Mouse (Mus musculus) megakaryocyte-erythroid progenitor cell, adult 5-6 weeks (primary cell): ENCODE measurements around the gene Rabepk. TPM values are rescaled to one million over a fixed set of nuclear protein-coding genes. Genes with fewer than 3 reads are reported as not detected.
"Not testable (repeated sequence)": the region's sequence is repeated elsewhere in the genome, so short reads cannot be mapped to it uniquely, and the experiment has no call there.

Experiments
- ATAC-seq: replicated peaks from 2 replicates; pipeline ENCODE4 v1.8.0; 2016; ENCODE audit warnings: mild to moderate bottlenecking, inconsistent platforms; ENCODE audit not compliant: severe bottlenecking, poor library complexity, low FRiP score, low TSS enrichment
- total RNA-seq, 2 experiments: library from RNA; stranded (forward) in 1 of 2; stranded (reverse) in 1 of 2; fragments of 200-1000, 215-1000 nt in 1 of 2; fragments of >200 nt in 1 of 2; fragmentation: Nextera tagmentation in 1 of 2; gene quantifications; 2 replicates each; pipeline ENCODE4 v1.2.3; 2014 to 2017

Rabepk gene
- 23.3 and 30.8 TPM in 2 replicates for total RNA-seq (2014; fragmentation: Nextera tagmentation)
- 46.9 and 53.8 TPM in 2 replicates for total RNA-seq (2017)

- ATAC-seq, result peak; percentile 73
Measured at GRCm38 (mm10) chr2:34799357-34800256, at the start of gene Rabepk. Rabepk (minus strand) TSS chr2:34799912.

DNA sequence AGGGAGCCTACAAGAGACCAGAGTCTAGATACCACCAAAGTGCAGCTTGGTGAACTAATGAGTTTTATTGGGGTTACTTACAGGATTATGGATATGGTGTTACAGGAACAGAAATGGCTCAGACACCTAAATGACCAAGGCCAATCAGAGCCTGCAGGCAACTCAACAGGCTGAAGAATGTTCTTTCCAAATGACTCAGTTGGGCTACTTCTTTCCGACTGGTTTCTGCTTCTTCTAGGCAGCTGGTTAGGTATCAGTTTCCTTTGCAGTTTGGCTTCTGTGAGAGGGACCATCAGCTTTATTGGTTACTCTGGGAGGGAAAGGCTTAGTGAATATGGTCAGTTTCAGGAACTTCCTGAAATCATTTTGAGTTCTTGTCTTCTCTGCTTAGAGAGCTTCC is 48.0 kb upstream of the Rabepk start:
- ATAC-seq, result no peak

GRCm38 (mm10) chr2:34843211-34843939 is 43.7 kb upstream of the Rabepk start:
- no peak for ATAC-seq

DNA sequence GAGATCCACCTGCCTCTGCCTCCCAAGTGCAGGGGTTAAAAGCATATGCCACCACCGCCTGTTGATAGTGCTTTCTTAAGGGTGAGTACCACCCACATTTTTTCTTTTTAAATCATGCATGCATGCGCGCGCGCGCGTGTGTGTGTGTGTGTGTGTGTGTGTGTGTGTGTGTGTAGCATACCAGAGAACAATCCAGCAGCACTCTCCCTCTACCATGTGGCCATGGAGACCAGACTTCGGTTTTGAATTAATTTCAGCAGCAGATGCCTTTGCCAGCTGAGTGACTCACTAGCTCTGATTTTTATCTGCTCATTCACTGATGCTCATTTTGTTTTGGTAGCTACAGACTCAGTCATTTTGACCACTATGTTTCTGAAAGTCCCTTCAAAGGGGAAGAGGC is 42.0 kb upstream of the Rabepk start:
- ATAC-seq, result no peak

DNA sequence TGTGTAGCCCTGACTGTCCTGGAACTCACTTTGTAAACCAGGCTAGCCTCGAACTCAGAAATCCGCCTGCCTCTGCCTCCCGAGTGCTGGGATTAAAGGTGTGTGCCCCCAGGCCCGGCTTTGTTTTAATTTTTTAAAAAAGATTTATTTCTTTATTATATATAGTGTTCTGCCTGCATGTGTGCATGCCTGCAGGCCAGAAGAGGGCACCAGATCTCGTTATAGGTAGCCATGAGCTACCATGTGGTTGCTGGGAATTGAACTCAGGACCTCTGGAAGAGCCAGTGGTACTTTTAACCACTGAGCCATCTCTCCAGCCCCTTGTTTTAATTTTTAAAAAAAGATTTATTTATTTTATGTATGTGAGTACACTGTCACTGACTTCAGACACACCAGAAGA is 40.4 kb upstream of the Rabepk start:
- not testable (repeated sequence) for ATAC-seq

DNA sequence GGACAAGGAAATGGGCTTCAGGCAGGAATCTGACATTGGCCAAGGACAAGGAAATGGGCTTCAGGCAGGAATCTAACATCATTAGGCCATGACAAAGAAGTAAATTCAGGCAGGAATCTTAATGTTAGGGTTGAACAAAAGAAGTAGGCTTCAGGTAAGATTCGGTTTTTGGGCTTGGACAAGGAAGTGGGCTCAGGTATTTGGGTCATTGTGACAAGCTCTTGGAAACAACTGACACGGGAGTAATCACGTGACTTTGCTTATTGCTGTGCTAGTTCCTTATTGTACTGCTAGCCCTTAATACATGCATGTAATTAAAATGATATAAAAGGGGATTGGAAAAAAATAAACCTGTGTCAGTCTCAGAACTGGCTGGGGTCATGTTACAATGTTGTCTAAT is 36.0 kb upstream of the Rabepk start:
- no peak for ATAC-seq

- ATAC-seq, result no peak
Measured at GRCm38 (mm10) chr2:34833624-34834023, 33.9 kb upstream of the Rabepk start.

DNA sequence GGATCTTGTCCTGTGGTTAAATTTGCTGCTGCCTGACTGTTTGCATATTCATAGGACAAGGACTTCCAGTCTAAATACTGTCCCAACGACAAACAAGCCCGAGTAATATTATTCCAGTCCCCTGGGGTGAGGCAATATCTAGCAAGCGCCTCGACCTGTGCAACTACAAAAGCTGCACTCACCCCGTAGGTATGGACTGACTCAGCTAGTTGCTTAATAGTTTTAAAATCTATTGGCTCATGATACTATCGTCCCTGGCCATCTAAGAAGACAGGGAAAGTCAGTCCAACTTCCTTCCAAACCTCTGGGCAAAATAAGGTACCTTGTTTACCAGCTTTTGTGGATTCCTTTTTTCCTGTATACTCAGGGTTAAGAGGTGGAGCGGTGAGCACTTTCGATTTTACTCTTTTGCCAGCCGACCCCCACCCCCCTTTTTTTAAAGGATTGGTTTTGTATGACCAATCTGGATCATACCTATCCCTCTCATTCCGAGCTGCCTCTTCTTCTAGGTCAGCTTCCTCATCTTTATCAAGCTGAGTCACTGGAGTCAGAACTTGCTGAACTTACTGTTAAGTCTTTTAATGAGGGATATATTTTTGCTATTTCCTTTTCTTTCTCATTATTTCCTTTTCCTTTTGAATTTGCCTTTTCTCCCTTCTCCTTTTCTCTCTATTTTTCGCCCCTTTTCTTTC is 33.2 kb upstream of the Rabepk start, which contains the start of gene Gm34653:
TSS of gene Gm34653 (plus strand) at position 242 of the 692 bp plus-strand sequence.
- ATAC-seq, result not testable (repeated sequence)

DNA sequence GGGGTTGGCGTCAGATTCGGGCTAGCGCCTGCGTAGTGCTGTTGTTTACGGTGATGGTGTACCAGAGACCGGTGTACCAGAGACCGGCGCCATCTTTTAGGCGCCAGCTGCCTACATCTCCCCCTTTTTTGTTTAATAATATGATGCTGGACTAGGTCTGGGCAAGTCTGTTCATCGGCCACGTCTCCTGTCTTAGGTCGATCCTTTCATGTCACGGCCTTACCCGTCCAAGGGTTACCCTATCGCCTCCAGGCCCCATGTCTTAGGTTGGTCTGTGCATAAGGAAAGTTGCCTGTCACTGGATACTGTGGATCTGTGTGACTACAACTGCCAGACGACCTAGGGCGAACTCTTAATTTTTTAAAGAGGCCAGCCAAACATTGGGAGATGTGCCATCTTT is 30.4 kb upstream of the Rabepk start:
- not testable (repeated sequence) for ATAC-seq

GRCm38 (mm10) chr2:34828026-34828425 is 28.3 kb upstream of the Rabepk start:
- ATAC-seq, result no peak

DNA sequence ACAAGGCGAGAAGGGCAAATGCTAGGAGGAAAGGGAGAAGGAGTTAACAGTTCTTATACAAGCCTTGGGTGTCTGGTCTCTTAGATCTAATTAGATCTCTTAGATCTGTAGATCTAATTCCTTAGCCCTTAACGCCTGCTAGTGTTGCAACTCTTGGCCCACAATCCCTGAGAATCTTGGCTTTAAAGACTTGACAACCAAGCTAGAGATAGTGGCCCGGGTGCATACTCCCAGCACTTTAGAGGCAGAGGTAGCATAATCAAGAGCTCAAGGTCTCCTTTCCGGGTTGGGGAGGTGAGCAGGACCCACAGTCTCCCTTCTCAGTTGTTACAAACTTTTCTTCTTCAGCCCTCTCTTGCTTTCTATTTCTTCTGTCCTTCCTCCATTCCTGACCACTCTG is 27.9 kb upstream of the Rabepk start:
- no peak for ATAC-seq

DNA sequence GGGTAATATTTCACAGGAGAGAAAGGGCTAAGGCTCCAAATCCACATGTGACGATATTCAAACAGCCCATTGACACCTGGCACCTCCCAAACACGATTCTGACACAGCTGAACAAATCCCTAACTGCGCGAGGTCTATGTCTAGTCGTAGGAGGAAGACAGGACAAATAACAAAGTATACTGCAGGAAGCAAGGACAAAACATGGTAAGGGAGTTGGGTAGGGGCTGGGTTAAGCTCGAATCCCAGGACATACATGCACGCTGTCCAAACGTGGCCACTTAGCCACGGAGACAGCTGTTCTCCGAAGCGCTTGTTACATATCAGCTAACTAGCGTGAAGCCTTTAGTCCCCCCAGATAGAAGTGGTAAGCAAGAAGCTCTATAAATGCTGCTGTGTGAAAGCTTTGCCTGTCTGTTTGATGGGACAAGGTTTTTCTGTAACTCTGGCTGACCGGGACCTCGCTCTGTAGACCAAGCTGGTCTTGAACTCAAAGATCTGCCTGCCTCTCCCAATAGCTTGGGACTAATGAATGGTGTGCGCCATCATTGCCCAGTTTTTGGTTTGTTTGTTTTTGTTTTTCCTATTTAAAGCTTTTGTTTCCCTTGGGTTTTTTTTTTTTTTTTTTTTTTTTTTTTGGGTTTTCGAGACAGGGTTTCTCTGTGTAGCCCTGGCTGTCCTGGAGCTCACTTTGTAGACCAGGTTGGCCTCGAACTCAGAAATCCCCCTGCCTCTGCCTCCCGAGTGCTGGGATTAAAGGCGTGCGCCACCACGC is 26.9 kb upstream of the Rabepk start:
- ATAC-seq, result peak; percentile 48

DNA sequence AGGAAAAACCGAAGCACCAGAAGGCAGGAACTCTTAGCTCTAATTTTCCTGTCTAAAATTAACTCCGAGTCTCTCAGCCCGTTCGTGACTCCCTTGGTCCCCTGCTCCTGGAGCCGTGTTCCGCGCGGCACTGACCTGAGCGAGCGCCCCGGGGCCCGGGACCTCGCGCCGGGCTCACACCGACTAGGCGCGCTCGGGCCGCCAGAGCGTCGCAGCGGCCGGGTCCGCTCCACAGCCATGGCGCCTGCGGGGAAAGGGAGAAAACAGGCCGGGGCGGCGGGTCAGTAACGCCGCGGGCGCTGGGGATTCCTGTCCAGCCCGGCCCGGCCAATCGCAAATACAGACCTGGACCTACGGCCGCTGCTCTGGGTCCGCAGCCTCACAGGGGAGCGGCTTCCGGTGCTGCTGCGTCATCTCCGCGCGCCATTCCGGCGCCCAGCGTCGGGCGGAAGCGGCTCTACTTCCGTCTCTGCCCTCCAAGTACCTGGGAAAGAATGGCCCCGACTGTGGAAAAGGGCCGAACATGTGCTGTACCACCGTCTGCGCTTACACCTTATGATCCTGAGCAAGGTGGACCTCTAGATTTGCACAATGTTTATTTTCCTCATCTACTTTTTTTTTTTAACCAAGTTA is 26.2 kb upstream of the Rabepk start, which contains the start of gene Fbxw2:
TSS of gene Fbxw2 (minus strand) at position 485 of the 633 bp plus-strand sequence.
- ATAC-seq, result peak; percentile 96

GRCm38 (mm10) chr2:34818492-34818891 is 18.8 kb upstream of the Rabepk start:
- no peak for ATAC-seq

GRCm38 (mm10) chr2:34815893-34816292 is 16.2 kb upstream of the Rabepk start:
- ATAC-seq, result not testable (repeated sequence)

GRCm38 (mm10) chr2:34812706-34813105 is 13.0 kb upstream of the Rabepk start:
- ATAC-seq, result no peak

GRCm38 (mm10) chr2:34810775-34811174 is 11.1 kb upstream of the Rabepk start:
- peak; percentile 79 for ATAC-seq

DNA sequence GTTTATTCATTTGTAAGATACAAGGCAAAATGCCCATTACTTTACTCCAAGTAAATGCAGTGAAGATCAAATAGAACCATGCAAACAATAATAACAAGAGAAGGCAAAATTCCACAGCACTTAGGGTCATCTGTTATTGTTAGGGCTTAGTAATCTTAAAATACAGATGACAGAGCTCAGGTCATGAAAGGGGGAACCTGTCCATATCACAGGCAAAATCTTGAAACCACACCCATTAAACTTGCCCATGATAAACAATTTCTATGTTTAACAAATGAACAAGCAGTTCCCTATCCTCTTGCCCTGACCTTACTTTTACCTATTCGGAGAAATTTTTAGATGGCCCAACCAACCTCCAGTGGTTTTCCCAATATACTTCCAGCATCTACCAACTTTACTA is 9.9 kb upstream of the Rabepk start:
- ATAC-seq, result no peak

- no peak for ATAC-seq
Measured at GRCm38 (mm10) chr2:34808057-34808456, 8.3 kb upstream of the Rabepk start.
